In genomic region chr2:46283929-46284598, GRCm38 (mm10) we compare ENCODE assay signal across 29 mouse cellular contexts.
A peak's percentile ranks its signal among the peaks of the same experiment; 100 is the strongest.
DNase-seq lines count a peak whose midpoint lies in the region; TF ChIP-seq lines count a peak whose summit lies in the region.
"Had no signal": no experiment of that assay in that cellular context is flagged by ENCODE, and none has a peak within 500 bp of the region (broad histone marks: within the 10 kb centered on the region; RNA-seq: fewer than 3 reads in every experiment).

No protein-coding gene starts in this region.

- peak; percentile 12 to 43 for DNase-seq in frontal cortex, adult 2 months (ENCODE audit: extremely low spot score in 1 of 2, low spot score in 1 of 2)
- DNase-seq in frontal cortex, postnatal 10 days (ENCODE audit: low spot score in 2 of 2), result no peak
- no peak for DNase-seq in left cerebral cortex, adult 2 months (ENCODE audit: extremely low spot score in 1 of 2, low spot score in 2 of 2)
- DNase-seq in left cerebral cortex, adult 18-20 months (ENCODE audit: low spot score in 2 of 2), result no peak
- DNase-seq in brain, adult 2 months (ENCODE audit: low read depth, low spot score), result peak; percentile 62
- peak; percentile 18 for DNase-seq in brain, embryonic 14.5 days (ENCODE audit: low read depth)
- no peak for DNase-seq in thymus, postnatal 0 days (ENCODE audit: low spot score)
- DNase-seq: adrenal gland, postnatal 36 days; B cell, adult 2 months; cerebellum, adult 8-10 months; cerebellum, postnatal 25 days; heart, adult 2 months; kidney, adult 9 months; kidney, postnatal 10 days; liver, embryonic 13.5 days; lung, adult 18-20 months; lung, postnatal 4 days; spleen, adult 18-20 months; thymus, adult 2 months; thymus, postnatal 4 days had no signal

- H3K27ac ChIP-seq in left cerebral cortex, adult 2 months, result peak overlapping the region; percentile 70
- H3K27ac ChIP-seq: embryonic facial prominence, embryonic 10.5 days; embryonic facial prominence, embryonic 15.5 days; heart, adult 2 months; hindbrain, embryonic 14.5 days; limb, embryonic 10.5 days; limb, embryonic 15.5 days; liver, embryonic 13.5 days; midbrain, embryonic 13.5 days; neural tube, embryonic 13.5 days had no signal

- no peak for TF ChIP-seq CTCF in left cerebral cortex, adult 2 months (IDR thresholded peaks at IDR 0.05)
- no peak for TF ChIP-seq CTCF in brain, embryonic 14.5 days (IDR thresholded peaks at IDR 0.05; ENCODE audit: borderline replicate concordance, extremely low read depth, insufficient read depth, insufficient read length)

- intact Hi-C loops in left cerebral cortex, adult 2 months (cut with DNase I), result no loop called here

- H3K4me3 ChIP-seq in left cerebral cortex, adult 2 months, result no peak overlapping the region
- H3K4me3 ChIP-seq: embryonic facial prominence, embryonic 10.5 days; embryonic facial prominence, embryonic 15.5 days; heart, adult 2 months; heart, embryonic 12.5 days; limb, embryonic 10.5 days; limb, embryonic 15.5 days; liver, embryonic 13.5 days; megakaryocyte, embryonic 14.5 days; midbrain, embryonic 13.5 days; neural tube, embryonic 13.5 days had no signal

- no peak for TF ChIP-seq POLR2A in brain, embryonic 14.5 days (IDR thresholded peaks at IDR 0.05; ENCODE audit: borderline replicate concordance, extremely low read depth, insufficient read depth, insufficient read length, poor library complexity, severe bottlenecking)

Comparison
In these comparisons a context has a peak if more than half of its experiments do, and no peak if none do; other contexts are left out.
1. DNase-seq: peak in frontal cortex, adult 2 months (2 of 2), brain, adult 2 months (single experiment) and brain, embryonic 14.5 days (single experiment); none in frontal cortex, postnatal 10 days (0 of 2), left cerebral cortex, adult 2 months (0 of 2), left cerebral cortex, adult 18-20 months (0 of 2) and thymus, postnatal 0 days (single experiment).